Mouse (Mus musculus): ENCODE measurements around the gene Upf2.
"Not testable (repeated sequence)": the region's sequence is repeated elsewhere in the genome, so short reads cannot be mapped to it uniquely, and the experiment has no call there.

Upf2 gene

DNA sequence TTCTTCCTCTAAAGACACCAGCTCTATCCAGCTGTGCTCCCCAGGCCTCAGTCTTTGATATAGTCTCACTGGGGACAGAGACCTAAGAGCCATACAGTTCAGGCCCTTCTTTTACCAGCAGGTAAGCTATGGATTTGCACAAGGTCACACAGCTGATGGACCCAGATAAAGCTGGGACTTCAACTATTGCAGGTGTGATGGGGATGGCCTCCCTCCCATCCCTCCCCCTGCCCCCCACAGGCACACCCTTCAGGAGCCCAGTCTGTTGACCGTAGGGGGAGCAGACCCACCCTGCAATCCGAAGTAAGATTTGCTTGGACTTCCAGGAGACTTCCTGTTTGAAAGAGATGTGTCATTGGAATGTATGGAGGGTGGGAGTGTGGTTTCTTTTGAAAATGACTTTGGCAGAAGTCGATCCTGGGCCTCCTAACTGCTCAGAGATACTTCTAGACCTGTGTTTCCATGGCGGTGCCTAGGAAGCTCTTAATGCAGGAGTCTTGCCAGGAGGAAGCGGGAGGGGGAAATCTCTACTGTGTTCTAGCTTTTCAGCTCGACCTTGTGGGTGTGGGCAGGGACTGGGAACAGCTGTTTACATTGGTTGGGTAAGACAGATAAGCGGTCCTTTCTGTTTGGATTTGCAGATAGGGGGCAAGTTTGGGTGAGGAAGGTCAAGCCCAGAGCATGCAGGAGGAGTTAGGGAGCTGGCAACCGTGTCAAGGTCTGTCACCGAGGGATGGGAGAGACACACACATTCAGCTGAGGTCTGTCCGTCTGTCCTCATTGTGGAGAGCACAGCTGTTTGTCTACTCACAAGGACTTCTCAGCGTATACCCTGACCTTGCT, 120.5 kb downstream of the Upf2 start:
- DNase-seq (ENCODE audit: low read depth, low spot score): no peak

DNA sequence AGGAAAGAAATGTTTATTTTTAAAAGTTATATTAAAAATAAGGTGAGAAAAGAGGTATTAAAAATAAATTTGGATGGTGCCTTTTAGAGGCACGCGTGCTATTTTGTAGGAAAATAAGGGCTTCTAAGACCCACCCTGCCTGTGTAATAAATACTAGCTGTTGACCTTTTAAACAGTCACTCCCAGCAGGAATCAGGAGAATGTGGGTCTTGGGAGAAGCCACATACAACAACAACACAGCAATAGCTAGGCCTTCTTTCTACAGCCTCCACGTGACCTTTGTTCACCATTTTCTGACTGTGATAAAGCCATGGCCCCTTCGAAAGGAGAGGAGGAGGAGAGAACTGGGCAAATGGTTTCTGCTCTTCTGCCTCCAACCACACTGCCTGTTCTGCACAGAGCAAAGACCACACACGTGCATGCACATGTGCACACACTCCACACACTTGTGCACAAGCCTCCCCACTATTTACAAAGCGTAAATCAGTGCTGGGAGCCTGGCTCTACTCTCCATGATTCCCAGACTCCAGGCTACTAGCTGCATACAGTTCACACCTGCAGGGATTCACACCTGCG, 121.5 kb downstream of the Upf2 start:
- no peak for DNase-seq (ENCODE audit: low read depth, low spot score)

- DNase-seq (ENCODE audit: low read depth, low spot score): no peak
These were observed 123.7 kb downstream of the Upf2 start for GRCm38 (mm10) chr2:6074891-6075529.

GRCm38 (mm10) chr2:6075530-6075896, 124.2 kb downstream of the Upf2 start:
- DNase-seq (ENCODE audit: low read depth, low spot score): no peak

DNA sequence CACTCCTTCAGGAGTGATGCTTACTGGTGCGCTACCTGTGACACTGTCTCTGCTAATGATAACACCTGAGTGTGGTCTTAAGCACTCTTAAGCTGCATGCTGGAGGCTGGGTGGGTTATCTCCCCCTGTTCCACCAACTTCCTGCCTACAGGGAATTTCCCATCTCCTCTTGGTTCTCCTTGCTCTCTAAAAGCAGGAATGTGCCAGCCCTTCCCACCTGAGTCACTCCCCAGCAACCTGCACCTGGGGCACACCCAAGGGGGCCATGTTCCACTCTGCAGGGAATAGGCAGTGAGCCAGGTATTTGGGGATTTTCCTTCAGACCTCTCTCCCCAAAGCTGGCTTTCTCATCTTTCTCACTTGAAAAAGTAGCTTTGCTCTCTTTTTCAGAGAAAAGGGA, 128.8 kb downstream of the Upf2 start:
- no peak for DNase-seq (ENCODE audit: low read depth, low spot score)

DNA sequence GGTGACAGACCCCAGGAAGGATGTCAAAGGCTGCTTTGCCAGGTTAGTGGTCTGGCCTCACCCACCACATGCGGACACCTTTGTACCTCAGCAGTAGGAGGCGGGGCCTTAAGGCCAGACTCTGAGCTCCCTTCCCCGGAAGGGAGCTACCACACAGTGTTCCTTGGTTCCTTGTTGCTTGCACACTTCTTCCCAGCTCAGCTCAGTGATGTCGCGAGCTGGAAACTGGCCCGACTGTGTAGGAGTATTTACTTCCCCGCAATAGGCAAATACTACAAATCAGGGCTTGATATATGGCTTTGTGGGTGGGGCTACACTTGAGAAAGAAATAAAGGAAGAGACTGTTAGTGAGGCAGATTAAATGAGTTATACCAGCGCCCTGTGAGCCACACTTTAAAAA, 129.8 kb downstream of the Upf2 start:
- no peak for DNase-seq (ENCODE audit: low read depth, low spot score)

DNA sequence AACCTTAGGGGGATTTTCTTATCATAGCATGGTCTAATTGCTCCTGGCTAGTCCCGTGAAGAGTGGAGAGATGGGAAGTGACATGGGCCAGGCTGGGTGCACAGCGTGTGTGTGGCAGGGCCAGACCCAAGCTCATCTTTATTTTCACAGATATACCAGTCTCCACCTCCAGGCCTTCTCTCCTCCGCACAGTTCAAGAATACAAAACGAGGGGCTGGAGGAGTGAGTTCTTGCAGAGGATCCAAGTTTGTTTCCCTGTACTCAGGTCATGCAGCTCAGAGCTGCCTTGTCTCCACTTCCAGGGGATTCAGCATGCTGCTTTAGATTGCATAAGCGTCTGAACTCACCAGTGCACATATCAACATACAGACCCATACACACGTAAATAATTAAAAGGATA, 131.3 kb downstream of the Upf2 start:
- DNase-seq (ENCODE audit: low read depth, low spot score): no peak

DNA sequence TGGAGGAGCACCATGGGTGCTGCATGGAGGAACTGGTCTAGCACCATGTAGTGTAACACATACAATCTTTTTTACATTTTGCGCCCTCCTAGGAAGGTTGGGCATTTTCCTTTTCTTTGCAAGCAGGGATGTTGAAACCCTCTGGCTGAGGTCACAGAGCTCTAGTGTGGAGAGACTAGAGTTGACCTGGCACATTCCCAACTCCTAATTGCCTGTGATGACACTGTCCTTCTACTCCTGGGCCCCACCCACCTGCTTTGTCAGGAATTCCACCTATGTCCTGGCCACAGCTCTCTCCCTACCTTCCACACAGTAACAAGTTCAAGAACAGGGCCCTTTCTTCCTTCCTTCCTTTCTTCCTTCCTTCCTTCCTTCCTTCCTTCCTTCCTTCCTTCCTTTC, 132.4 kb downstream of the Upf2 start:
- DNase-seq (ENCODE audit: low read depth, low spot score): no peak

DNA sequence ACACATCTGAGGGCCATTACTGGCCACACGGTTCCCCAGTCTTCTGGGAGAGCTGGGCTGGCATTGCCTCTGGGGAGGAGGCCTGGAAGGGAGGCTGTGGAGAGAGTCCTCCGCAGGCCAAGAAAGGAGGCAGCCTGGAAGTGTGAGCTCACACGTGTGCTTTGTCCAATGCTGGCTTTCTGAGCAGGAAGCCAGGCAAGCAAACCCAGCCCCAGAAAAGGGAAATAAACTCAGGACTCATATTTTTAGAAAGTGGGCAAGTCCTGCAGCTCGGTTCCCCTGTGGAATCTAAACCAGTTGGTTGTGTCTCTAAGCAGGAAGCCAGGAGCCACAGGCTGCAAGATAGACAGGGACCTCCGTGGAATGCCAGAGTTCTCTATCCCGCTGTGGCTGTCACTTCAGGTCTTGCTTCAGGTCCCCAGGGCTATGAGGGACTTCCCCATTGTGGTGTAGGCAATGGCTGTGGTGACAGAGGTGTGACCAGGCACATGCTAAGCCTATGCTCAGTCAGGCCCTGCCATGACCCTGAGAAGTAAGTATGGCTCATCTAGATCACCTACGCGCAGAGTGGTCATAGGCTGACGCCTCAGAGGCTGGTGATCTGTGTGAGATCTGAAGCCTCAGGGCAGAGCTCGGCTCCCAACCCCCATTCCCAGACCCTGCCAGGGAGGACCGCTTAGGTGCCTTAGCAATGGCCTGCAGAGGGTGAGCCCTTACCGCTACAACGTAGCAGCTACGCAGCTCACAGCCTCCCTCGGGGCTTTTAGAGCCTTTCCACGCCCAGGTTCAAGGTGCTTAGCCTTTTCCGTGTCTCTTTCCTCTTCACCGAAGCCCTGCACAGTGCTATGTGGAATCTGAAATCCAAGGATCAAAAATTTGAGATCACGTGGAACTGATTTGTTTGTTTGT, 134.6 kb downstream of the Upf2 start:
- no peak for DNase-seq (ENCODE audit: low read depth, low spot score)

- DNase-seq (ENCODE audit: low read depth, low spot score): no peak
These were observed 135.9 kb downstream of the Upf2 start for GRCm38 (mm10) chr2:6087151-6087550.

DNA sequence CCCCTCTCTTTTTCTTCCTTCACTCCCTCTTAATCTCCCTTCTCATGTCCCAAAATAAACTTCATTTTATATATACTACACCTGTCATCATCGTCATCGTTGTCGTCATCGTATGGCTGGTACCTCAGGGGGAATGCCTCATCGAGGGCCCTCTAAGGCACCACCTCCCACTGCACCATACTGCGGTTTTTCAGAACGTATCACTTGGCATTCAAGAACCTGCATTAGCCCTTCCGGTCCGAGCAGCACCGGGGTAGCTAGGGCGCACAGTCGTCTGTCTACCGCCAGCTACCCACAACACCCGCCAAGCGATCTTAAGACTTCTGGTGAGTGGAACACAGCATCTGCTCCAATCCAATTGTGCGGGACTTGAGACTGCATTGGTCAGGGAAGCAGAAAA, 138.7 kb downstream of the Upf2 start:
- not testable (repeated sequence) for DNase-seq (ENCODE audit: low read depth, low spot score)

GRCm38 (mm10) chr2:6097113-6097716, 145.9 kb downstream of the Upf2 start:
- no peak for DNase-seq (ENCODE audit: low read depth, low spot score)

DNA sequence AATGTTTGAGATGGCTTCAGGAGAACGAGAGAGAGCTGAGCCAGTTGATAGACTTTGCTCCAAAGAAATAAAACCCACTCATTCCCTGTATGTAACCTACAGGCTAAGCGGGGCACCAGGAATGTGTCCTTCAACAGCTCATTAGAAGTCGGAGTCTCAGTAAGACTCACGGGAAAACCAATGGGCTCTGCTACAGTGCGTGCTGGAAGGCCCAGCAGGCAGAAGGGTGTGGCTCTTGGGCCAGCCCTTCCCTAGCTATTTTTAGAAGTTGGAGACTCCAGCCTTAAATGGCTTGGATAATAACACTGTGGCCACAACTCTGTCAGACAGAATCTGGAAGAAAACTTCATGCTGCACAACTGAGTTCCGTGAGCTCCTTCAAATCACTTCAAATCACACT, 147.7 kb downstream of the Upf2 start:
- DNase-seq (ENCODE audit: low read depth, low spot score): no peak

DNA sequence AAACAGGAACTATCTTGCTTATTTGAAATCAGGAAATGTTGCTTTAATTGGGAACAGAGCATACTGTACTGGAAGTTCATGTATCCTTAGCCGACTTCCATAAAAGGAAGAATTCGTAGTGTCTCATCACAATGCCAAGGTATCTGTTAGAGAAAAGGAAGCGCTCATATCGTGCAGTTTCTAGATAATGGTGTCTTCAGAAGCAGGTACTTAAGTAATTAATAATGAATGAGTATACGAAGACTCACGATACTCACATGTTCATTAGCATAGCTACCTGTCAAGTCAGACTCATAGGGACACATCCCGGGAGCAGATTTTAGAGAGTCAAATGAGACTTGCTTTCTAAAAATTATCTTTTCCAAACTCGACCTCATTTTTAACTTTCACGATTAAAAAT, 148.2 kb downstream of the Upf2 start:
- no peak for DNase-seq (ENCODE audit: low read depth, low spot score)

GRCm38 (mm10) chr2:6100027-6100749, 148.9 kb downstream of the Upf2 start:
- DNase-seq (ENCODE audit: low read depth, low spot score): no peak

GRCm38 (mm10) chr2:6100755-6101154, 149.5 kb downstream of the Upf2 start:
- DNase-seq (ENCODE audit: low read depth, low spot score): no peak

GRCm38 (mm10) chr2:6105437-6105836, 154.2 kb downstream of the Upf2 start:
- no peak for DNase-seq (ENCODE audit: low read depth, low spot score)

Data from c-Kit-negative CD71-positive TER-119-positive erythroid progenitor cells, embryonic 14.5 days (primary cell).